Mouse (Mus musculus) left cerebral cortex, adult 2 months (tissue): ENCODE data around the gene Klhl2. TPM values are rescaled to one million over a fixed set of nuclear protein-coding genes. Genes with fewer than 3 reads are reported as not detected.

ENCODE experiments used
- DNase-seq, 2 experiments: peaks; one replicate each; pipeline ENCODE4 v3.0.0; 2021 to 2022; ENCODE audit warnings: low spot score in 2 of 2, mixed read lengths in 1 of 2; ENCODE audit errors: extremely low spot score in 1 of 2
- H3K27ac ChIP-seq: fragments of 200-600 bp; 2 replicates; pipeline ENCODE4 v1.8.1; 2022
- H3K4me3 ChIP-seq: fragments of 200-600 bp; 2 replicates; pipeline ENCODE4 v1.8.1; 2022
- CTCF ChIP-seq: fragments of 200-600 bp; IDR thresholded peaks from 2 replicates; pipeline ENCODE4 v1.8.1; 2022; ENCODE audit warnings: antibody characterized with exemption, mild to moderate bottlenecking, moderate library complexity
- intact Hi-C: fragments of 180-260 bp; cut with DNase I; formaldehyde crosslinking; loops from one replicate; pipeline ENCODE4 v1.15.1; 2025
- total RNA-seq, 2 experiments: library from RNA; stranded (reverse); gene quantifications; 2 replicates each; pipeline ENCODE4 v1.2.3; 2021

Klhl2 gene
- total RNA-seq, 2 experiments from 2014 or later = 158 to 173 TPM

- no peak for DNase-seq
- intact Hi-C loops = no loop called here
Measured at GRCm38 (mm10) chr8:64717868-64718267, 131.9 kb downstream of the Klhl2 start.

GRCm38 (mm10) chr8:64712499-64712898, 137.3 kb downstream of the Klhl2 start:
- intact Hi-C loops = no loop called here
- no peak overlapping the region for H3K27ac ChIP-seq
- TF ChIP-seq CTCF = no peak
- no peak overlapping the region for H3K4me3 ChIP-seq
- DNase-seq = no peak

More at GRCm38 (mm10) chr8:64717868-64718267, 131.9 kb downstream of the Klhl2 start:
- Histone ChIP-seq H3K4me3 (no peak overlapping the region), H3K27ac (no peak overlapping the region)
- TF ChIP-seq CTCF = peak; percentile 29

DNA sequence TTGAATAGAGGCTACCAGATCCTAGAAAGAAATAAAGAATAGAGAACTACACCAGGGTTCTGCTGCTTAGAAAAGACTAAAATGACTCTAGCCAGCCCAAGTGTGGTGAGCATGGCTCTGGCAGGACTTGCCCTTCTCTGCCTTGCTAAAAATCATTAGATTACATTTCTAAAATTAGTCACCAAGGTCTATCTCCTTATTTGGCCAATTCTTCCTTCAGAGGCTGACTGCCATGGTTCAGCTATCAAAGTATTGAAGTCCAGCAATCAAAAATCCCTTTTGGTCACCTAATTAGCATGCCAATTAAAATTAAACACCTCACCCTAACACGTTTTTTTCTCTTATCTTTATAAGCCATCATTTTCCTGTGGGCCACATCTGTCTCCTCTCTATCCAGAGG, 138.3 kb downstream of the Klhl2 start:
- H3K27ac ChIP-seq = no peak overlapping the region
- no peak overlapping the region for H3K4me3 ChIP-seq
- intact Hi-C loops = no loop called here
- no peak for TF ChIP-seq CTCF
- DNase-seq = no peak

- intact Hi-C loops = no loop called here
- H3K27ac ChIP-seq = no peak overlapping the region
- no peak for TF ChIP-seq CTCF
- no peak overlapping the region for H3K4me3 ChIP-seq
- no peak for DNase-seq
Measured at GRCm38 (mm10) chr8:64707481-64707880, 142.3 kb downstream of the Klhl2 start.

DNA sequence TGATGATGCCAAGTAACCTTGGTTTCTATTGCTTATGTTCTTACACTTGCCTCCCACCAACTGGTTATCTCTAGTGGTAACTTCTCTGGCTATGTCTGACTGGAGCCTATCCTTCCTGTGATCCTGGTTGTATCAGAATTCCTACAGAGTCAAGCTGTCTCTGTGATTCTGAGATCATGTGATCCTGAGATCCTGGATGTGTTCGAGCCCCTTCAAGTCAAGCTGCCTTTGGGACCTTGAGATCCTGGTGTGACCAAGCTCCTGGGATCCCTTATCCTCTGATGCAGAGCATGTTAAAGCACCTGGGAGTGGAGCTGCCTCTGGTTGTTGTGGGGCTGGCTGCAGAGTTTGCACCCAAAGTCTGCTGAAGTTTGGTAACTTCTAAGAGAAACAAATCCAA, 146.6 kb downstream of the Klhl2 start:
- H3K27ac ChIP-seq = no peak overlapping the region
- no peak for TF ChIP-seq CTCF
- no peak overlapping the region for H3K4me3 ChIP-seq
- DNase-seq = no peak
- intact Hi-C loops = no loop called here

- peak; percentile 89 to 92 for DNase-seq
- intact Hi-C loops = loop anchor here (1.0 to 10.0 kb wide), 3 partner anchors 34 to 668 kb away; no protein-coding TSS in a partner anchor
- peak within 1 kb of the TSS; percentile 89 for H3K4me3 ChIP-seq
- H3K27ac ChIP-seq = peak within 1 kb of the TSS; percentile 99
- TF ChIP-seq CTCF = peak; percentile 70
Measured at GRCm38 (mm10) chr8:64692651-64693201, 157.1 kb downstream of the Klhl2 start, which contains the start of gene Cpe. TSS of gene Cpe (minus strand) at chr8:64693054.

GRCm38 (mm10) chr8:64691591-64692401, 158.0 kb downstream of the Klhl2 start:
- no peak for DNase-seq
- intact Hi-C loops = loop anchor here (1.0 to 10.0 kb wide), 4 partner anchors 33 to 667 kb away; no protein-coding TSS in a partner anchor
- no peak for TF ChIP-seq CTCF
- H3K27ac ChIP-seq = peak overlapping the region; percentile 99
- H3K4me3 ChIP-seq = peak overlapping the region; percentile 89

- DNase-seq = no peak
- no peak for TF ChIP-seq CTCF
- Histone ChIP-seq H3K4me3 (peak overlapping the region; percentile 89), H3K27ac (peak overlapping the region; percentile 99)
- intact Hi-C loops = loop anchor here (2.0 to 10.0 kb wide), 2 partner anchors 250 to 666 kb away; no protein-coding TSS in a partner anchor
Measured at GRCm38 (mm10) chr8:64690845-64691244, 159.0 kb downstream of the Klhl2 start.

DNA sequence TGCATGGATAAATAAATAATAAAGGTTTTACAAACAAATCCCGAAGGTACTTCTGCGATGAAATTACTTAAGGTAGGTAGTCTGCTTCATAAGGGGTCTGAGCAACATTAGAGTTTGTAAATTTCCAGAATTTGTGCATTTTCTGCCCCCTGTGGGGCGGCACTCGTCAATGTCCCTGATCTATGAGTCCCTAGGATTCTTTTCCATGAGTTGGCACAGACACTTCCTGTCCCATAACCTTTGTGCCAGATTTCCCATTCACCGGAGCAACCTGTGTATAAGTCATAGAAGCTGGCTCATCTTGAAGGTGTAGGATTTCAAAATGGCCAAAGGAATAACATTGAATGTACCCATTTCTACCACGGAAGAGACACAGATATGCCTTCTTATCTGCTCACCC, 159.5 kb downstream of the Klhl2 start:
- Histone ChIP-seq H3K4me3 (peak overlapping the region; percentile 89), H3K27ac (peak overlapping the region; percentile 99)
- DNase-seq = no peak
- intact Hi-C loops = loop anchor here (2.0 to 10.0 kb wide), 2 partner anchors 250 to 666 kb away; no protein-coding TSS in a partner anchor
- TF ChIP-seq CTCF = no peak; the same call in 1 of the 2 replicates

Other genes starting within 250 kb of the Klhl2 start
- gene Cpe, start 157.0 kb downstream of the Klhl2 start, total RNA-seq = 1,000 to 10,000 TPM; 1,948 to 2,026 TPM
- gene Msmo1, start 116.2 kb downstream of the Klhl2 start, total RNA-seq = 10 to 100 TPM; 83.5 to 87.8 TPM
- 10 to 100 TPM; 24.0 to 24.1 TPM for gene Tmem192, start 97.2 kb upstream of the Klhl2 start, total RNA-seq
- gene Trim75, start 137.8 kb upstream of the Klhl2 start, total RNA-seq = not detected
- not detected for gene Trim61, start 168.5 kb upstream of the Klhl2 start, total RNA-seq
- gene Trim60, start 168.6 kb upstream of the Klhl2 start, total RNA-seq = not detected
- gene Apela, start 187.3 kb upstream of the Klhl2 start, total RNA-seq = not detected
- gene Gm10663, start 225.0 kb upstream of the Klhl2 start, total RNA-seq = not detected